Comparison of ENCODE assay signal across 10 mouse cellular contexts in genomic region chr14:25467911-25468668, GRCm38 (mm10). TPM values are rescaled to one million over a fixed set of nuclear protein-coding genes. Genes with fewer than 3 reads are reported as not detected.
A peak's percentile ranks its signal among the peaks of the same experiment; 100 is the strongest.
DNase-seq lines count a peak whose midpoint lies in the region; ATAC-seq lines count a peak whose summit lies in the region.
"Had no signal": no experiment of that assay in that cellular context is flagged by ENCODE, and none has a peak within 500 bp of the region (broad histone marks: within the 10 kb centered on the region; RNA-seq: fewer than 3 reads in every experiment).

No protein-coding gene starts in this region.

- H3K27ac ChIP-seq in hindbrain, embryonic 10.5 days, result 0 out of 2 replicates have a peak overlapping the region, but pooled peaks have one; percentile 16
- H3K27ac ChIP-seq in hindbrain, embryonic 14.5 days, result no peak overlapping the region
- H3K27ac ChIP-seq: intestine, embryonic 15.5 days had no signal

- peaks cover 100% of the 10 kb centered on the region for H3K4me1 ChIP-seq in hindbrain, embryonic 10.5 days (replicated peaks)
- H3K4me1 ChIP-seq in hindbrain, embryonic 14.5 days (replicated peaks; ENCODE audit: control insufficient read depth, insufficient read depth, low read length), result peaks cover 94% of the 10 kb centered on the region

- no peaks in the 10 kb centered on the region for H3K27me3 ChIP-seq in hindbrain, embryonic 10.5 days (ENCODE audit: insufficient read depth, poor library complexity, severe bottlenecking)
- no peaks in the 10 kb centered on the region for H3K27me3 ChIP-seq in hindbrain, embryonic 14.5 days (ENCODE audit: control insufficient read depth, insufficient read depth, low read length)
- H3K27me3 ChIP-seq: intestine, embryonic 15.5 days had no signal

- H3K4me3 ChIP-seq in hindbrain, embryonic 10.5 days, result no peak overlapping the region
- H3K4me3 ChIP-seq in hindbrain, embryonic 14.5 days (replicated peaks; ENCODE audit: low read length), result no peak overlapping the region
- H3K4me3 ChIP-seq: intestine, embryonic 15.5 days had no signal

- no peak for ATAC-seq in hindbrain, embryonic 14.5 days (ENCODE audit: low FRiP score)
- ATAC-seq: intestine, embryonic 15.5 days had no signal

- no peak overlapping the region for H3K4me2 ChIP-seq in hindbrain, embryonic 14.5 days (replicated peaks)
- H3K4me2 ChIP-seq: intestine, embryonic 15.5 days had no signal

- 87% methylated on average over 10 of the region's 10 CpGs for WGBS in hindbrain, embryonic 10.5 days
- 59% methylated on average over 10 of the region's 10 CpGs for WGBS in hindbrain, embryonic 14.5 days

- H3K9ac ChIP-seq in hindbrain, embryonic 14.5 days, result no peak overlapping the region

- no peaks in the 10 kb centered on the region for H3K36me3 ChIP-seq in hindbrain, embryonic 10.5 days
- H3K36me3 ChIP-seq in hindbrain, embryonic 14.5 days (replicated peaks; ENCODE audit: control insufficient read depth, insufficient read depth), result no peaks in the 10 kb centered on the region
- H3K36me3 ChIP-seq: intestine, embryonic 15.5 days had no signal

- peak; percentile 22 for DNase-seq in adrenal gland, adult 2 months
- DNase-seq in adrenal gland, postnatal 25 days, result no peak
- no peak for DNase-seq in hindbrain, embryonic 10.5 days (ENCODE audit: low spot score)
- no peak for DNase-seq in hindbrain, embryonic 14.5 days (ENCODE audit: low spot score)
- DNase-seq in retina, postnatal 1 day, result peak; percentile 45
- no peak for DNase-seq in retina, embryonic 14.5 days (ENCODE audit: low spot score)
- DNase-seq in layer of hippocampus, adult 18-20 months (ENCODE audit: low spot score in 2 of 2), result no peak
- no peak for DNase-seq in layer of hippocampus, postnatal 25 days (ENCODE audit: extremely low spot score in 1 of 2, low spot score in 1 of 2)
- DNase-seq: adrenal gland, postnatal 10 days had no signal

- H3K9me3 ChIP-seq in hindbrain, embryonic 10.5 days, result no peaks in the 10 kb centered on the region
- H3K9me3 ChIP-seq in hindbrain, embryonic 14.5 days (ENCODE audit: control insufficient read depth, low read length), result no peaks in the 10 kb centered on the region
- H3K9me3 ChIP-seq: intestine, embryonic 15.5 days had no signal

RNA-seq across cellular contexts. Expression of gene Zmiz1, which starts 9.1 kb away (rescaled TPM):
- 100 to 1,000 TPM in 1 of 2 experiments, 10 to 100 TPM in 1; 90.8 to 142 TPM for total RNA-seq in adrenal gland, adult 2 months (2021)
- 72.7 and 95.8 TPM in 2 replicates for polyA plus RNA-seq in adrenal gland, adult 2 months (2012; rRNA removed)
- total RNA-seq in adrenal gland, postnatal 25 days (2021), result 125 and 153 TPM in 2 replicates
- 44.4 and 60.1 TPM in 2 replicates for polyA plus RNA-seq in hindbrain, embryonic 10.5 days (2016; fragmentation: Nextera tagmentation; extraction: Ambion mirVana)
- polyA plus RNA-seq in hindbrain, embryonic 14.5 days (2014; fragmentation: Nextera tagmentation; extraction: Ambion mirVana), result 70.0 and 70.6 TPM in 2 replicates
- total RNA-seq in layer of hippocampus, adult 18-20 months (2021), result 10 to 100 TPM; 86.3 to 88.2 TPM
- total RNA-seq in layer of hippocampus, postnatal 25 days (2021), result 100 to 1,000 TPM in 1 of 2 experiments, 10 to 100 TPM in 1; 82.5 to 105 TPM

Comparison
In these comparisons a context has a peak if more than half of its experiments do, and no peak if none do; other contexts are left out.
1. DNase-seq: peak in adrenal gland, adult 2 months (single experiment) and retina, postnatal 1 day (single experiment); none in adrenal gland, postnatal 25 days (single experiment), hindbrain, embryonic 10.5 days (single experiment), hindbrain, embryonic 14.5 days (single experiment), retina, embryonic 14.5 days (single experiment), layer of hippocampus, adult 18-20 months (0 of 2) and layer of hippocampus, postnatal 25 days (0 of 2).